Mouse (Mus musculus): ENCODE measurements around the gene Nkx2-5. TPM values are rescaled to one million over a fixed set of nuclear protein-coding genes. Genes with fewer than 3 reads are reported as not detected.

Nkx2-5 gene
- polyA plus RNA-seq, 1 experiment from 2014 or later = not detected

GRCm38 (mm10) chr17:26816810-26817209 is 28.0 kb downstream of the Nkx2-5 start:
- DNase-seq (ENCODE audit: low spot score) (no peak), ATAC-seq (ENCODE audit: insufficient read depth, low FRiP score, low TSS enrichment) (no peak)
- H3K27ac ChIP-seq (ENCODE audit: low read depth, low read length) = no peak overlapping the region
- H3K27me3 ChIP-seq (ENCODE audit: control insufficient read depth, insufficient read depth, low read length) = no peaks in the 10 kb centered on the region
- 85% methylated on average over 6 of the region's 6 CpGs for WGBS
- H3K4me2 ChIP-seq (ENCODE audit: low read depth) = no peak overlapping the region
- no peak overlapping the region for H3K4me3 ChIP-seq (ENCODE audit: low read depth, low read length)
- no peaks in the 10 kb centered on the region for H3K9me3 ChIP-seq (ENCODE audit: control insufficient read depth, low read length)
- no peaks in the 10 kb centered on the region for H3K4me1 ChIP-seq (ENCODE audit: control insufficient read depth, insufficient read depth, low read length)
- no peak overlapping the region for H3K9ac ChIP-seq (ENCODE audit: low read length)
- no peaks in the 10 kb centered on the region for H3K36me3 ChIP-seq (ENCODE audit: control insufficient read depth, insufficient read depth, low read length)

- Histone ChIP-seq H3K9ac (ENCODE audit: low read length) (no peak overlapping the region), H3K27ac (ENCODE audit: low read depth, low read length) (no peak overlapping the region), H3K9me3 (ENCODE audit: control insufficient read depth, low read length) (no peaks in the 10 kb centered on the region), H3K4me1 (ENCODE audit: control insufficient read depth, insufficient read depth, low read length) (no peaks in the 10 kb centered on the region), H3K36me3 (ENCODE audit: control insufficient read depth, insufficient read depth, low read length) (no peaks in the 10 kb centered on the region), H3K27me3 (ENCODE audit: control insufficient read depth, insufficient read depth, low read length) (no peaks in the 10 kb centered on the region), H3K4me2 (ENCODE audit: low read depth) (no peak overlapping the region), H3K4me3 (ENCODE audit: low read depth, low read length) (no peak overlapping the region)
- no peak for DNase-seq (ENCODE audit: low spot score)
- no peak for ATAC-seq (ENCODE audit: insufficient read depth, low FRiP score, low TSS enrichment)
- WGBS = 87% methylated on average over 9 of the region's 9 CpGs
Observed at GRCm38 (mm10) chr17:26813497-26813896, 31.3 kb downstream of the Nkx2-5 start.

- no peak overlapping the region for H3K4me2 ChIP-seq (ENCODE audit: low read depth)
- 73% methylated on average over 2 of the region's 2 CpGs for WGBS
- no peaks in the 10 kb centered on the region for H3K4me1 ChIP-seq (ENCODE audit: control insufficient read depth, insufficient read depth, low read length)
- H3K36me3 ChIP-seq (ENCODE audit: control insufficient read depth, insufficient read depth, low read length) = no peaks in the 10 kb centered on the region
- no peak overlapping the region for H3K27ac ChIP-seq (ENCODE audit: low read depth, low read length)
- ATAC-seq (ENCODE audit: insufficient read depth, low FRiP score, low TSS enrichment) (no peak), DNase-seq (ENCODE audit: low spot score) (no peak)
- H3K27me3 ChIP-seq (ENCODE audit: control insufficient read depth, insufficient read depth, low read length) = no peaks in the 10 kb centered on the region
- H3K4me3 ChIP-seq (ENCODE audit: low read depth, low read length) = no peak overlapping the region
- no peak overlapping the region for H3K9ac ChIP-seq (ENCODE audit: low read length)
- H3K9me3 ChIP-seq (ENCODE audit: control insufficient read depth, low read length) = no peaks in the 10 kb centered on the region
Observed at GRCm38 (mm10) chr17:26812607-26813006, 32.2 kb downstream of the Nkx2-5 start.

GRCm38 (mm10) chr17:26802886-26803285 is 41.9 kb downstream of the Nkx2-5 start:
- 90% methylated on average over 3 of the region's 3 CpGs for WGBS
- Histone ChIP-seq H3K4me3 (ENCODE audit: low read depth, low read length) (no peak overlapping the region), H3K36me3 (ENCODE audit: control insufficient read depth, insufficient read depth, low read length) (no peaks in the 10 kb centered on the region), H3K27ac (ENCODE audit: low read depth, low read length) (no peak overlapping the region), H3K4me2 (ENCODE audit: low read depth) (no peak overlapping the region), H3K9ac (ENCODE audit: low read length) (no peak overlapping the region), H3K4me1 (ENCODE audit: control insufficient read depth, insufficient read depth, low read length) (no peaks in the 10 kb centered on the region), H3K9me3 (ENCODE audit: control insufficient read depth, low read length) (no peaks in the 10 kb centered on the region), H3K27me3 (ENCODE audit: control insufficient read depth, insufficient read depth, low read length) (no peaks in the 10 kb centered on the region)
- DNase-seq (ENCODE audit: low spot score) (no peak), ATAC-seq (ENCODE audit: insufficient read depth, low FRiP score, low TSS enrichment) (no peak)

- Histone ChIP-seq H3K4me2 (ENCODE audit: low read depth) (no peak overlapping the region), H3K9ac (ENCODE audit: low read length) (no peak overlapping the region), H3K4me3 (ENCODE audit: low read depth, low read length) (no peak overlapping the region), H3K27me3 (ENCODE audit: control insufficient read depth, insufficient read depth, low read length) (no peaks in the 10 kb centered on the region), H3K4me1 (ENCODE audit: control insufficient read depth, insufficient read depth, low read length) (no peaks in the 10 kb centered on the region), H3K9me3 (ENCODE audit: control insufficient read depth, low read length) (no peaks in the 10 kb centered on the region), H3K36me3 (ENCODE audit: control insufficient read depth, insufficient read depth, low read length) (no peaks in the 10 kb centered on the region), H3K27ac (ENCODE audit: low read depth, low read length) (no peak overlapping the region)
- no peak for DNase-seq (ENCODE audit: low spot score)
- 76% methylated on average over 6 of the region's 6 CpGs for WGBS
- no peak for ATAC-seq (ENCODE audit: insufficient read depth, low FRiP score, low TSS enrichment)
Observed at GRCm38 (mm10) chr17:26797379-26798128, 47.3 kb downstream of the Nkx2-5 start.

- no peaks in the 10 kb centered on the region for H3K9me3 ChIP-seq (ENCODE audit: control insufficient read depth, low read length)
- no peak overlapping the region for H3K4me3 ChIP-seq (ENCODE audit: low read depth, low read length)
- H3K27me3 ChIP-seq (ENCODE audit: control insufficient read depth, insufficient read depth, low read length) = no peaks in the 10 kb centered on the region
- H3K27ac ChIP-seq (ENCODE audit: low read depth, low read length) = no peak overlapping the region
- DNase-seq (ENCODE audit: low spot score) = no peak
- no peak overlapping the region for H3K9ac ChIP-seq (ENCODE audit: low read length)
- no peaks in the 10 kb centered on the region for H3K4me1 ChIP-seq (ENCODE audit: control insufficient read depth, insufficient read depth, low read length)
- H3K36me3 ChIP-seq (ENCODE audit: control insufficient read depth, insufficient read depth, low read length) = peaks cover 5% of the 10 kb centered on the region
- no peak for ATAC-seq (ENCODE audit: insufficient read depth, low FRiP score, low TSS enrichment)
- 76% methylated on average over 7 of the region's 7 CpGs for WGBS
- no peak overlapping the region for H3K4me2 ChIP-seq (ENCODE audit: low read depth)
Observed at GRCm38 (mm10) chr17:26795386-26795785, 49.4 kb downstream of the Nkx2-5 start.

GRCm38 (mm10) chr17:26794744-26795143 is 50.1 kb downstream of the Nkx2-5 start:
- no peak overlapping the region for H3K9ac ChIP-seq (ENCODE audit: low read length)
- H3K4me1 ChIP-seq (ENCODE audit: control insufficient read depth, insufficient read depth, low read length) = no peaks in the 10 kb centered on the region
- no peaks in the 10 kb centered on the region for H3K27me3 ChIP-seq (ENCODE audit: control insufficient read depth, insufficient read depth, low read length)
- H3K9me3 ChIP-seq (ENCODE audit: control insufficient read depth, low read length) = no peaks in the 10 kb centered on the region
- peaks cover 5% of the 10 kb centered on the region for H3K36me3 ChIP-seq (ENCODE audit: control insufficient read depth, insufficient read depth, low read length)
- DNase-seq (ENCODE audit: low spot score) (peak; percentile 51), ATAC-seq (ENCODE audit: insufficient read depth, low FRiP score, low TSS enrichment) (no peak)
- H3K4me2 ChIP-seq (ENCODE audit: low read depth) = no peak overlapping the region
- no peak overlapping the region for H3K4me3 ChIP-seq (ENCODE audit: low read depth, low read length)
- WGBS = 23% methylated on average over 3 of the region's 3 CpGs
- H3K27ac ChIP-seq (ENCODE audit: low read depth, low read length) = no peak overlapping the region

GRCm38 (mm10) chr17:26793068-26793765 is 51.6 kb downstream of the Nkx2-5 start:
- ATAC-seq (ENCODE audit: insufficient read depth, low FRiP score, low TSS enrichment) (no peak), DNase-seq (ENCODE audit: low spot score) (no peak)
- no peaks in the 10 kb centered on the region for H3K27me3 ChIP-seq (ENCODE audit: control insufficient read depth, insufficient read depth, low read length)
- H3K36me3 ChIP-seq (ENCODE audit: control insufficient read depth, insufficient read depth, low read length) = peaks cover 5% of the 10 kb centered on the region
- WGBS = 85% methylated on average over 5 of the region's 5 CpGs
- no peaks in the 10 kb centered on the region for H3K9me3 ChIP-seq (ENCODE audit: control insufficient read depth, low read length)
- H3K4me3 ChIP-seq (ENCODE audit: low read depth, low read length) = no peak overlapping the region
- no peak overlapping the region for H3K27ac ChIP-seq (ENCODE audit: low read depth, low read length)
- no peaks in the 10 kb centered on the region for H3K4me1 ChIP-seq (ENCODE audit: control insufficient read depth, insufficient read depth, low read length)
- H3K9ac ChIP-seq (ENCODE audit: low read length) = no peak overlapping the region
- H3K4me2 ChIP-seq (ENCODE audit: low read depth) = no peak overlapping the region

GRCm38 (mm10) chr17:26792096-26792495 is 52.7 kb downstream of the Nkx2-5 start:
- no peak for ATAC-seq (ENCODE audit: insufficient read depth, low FRiP score, low TSS enrichment)
- peaks cover 5% of the 10 kb centered on the region for H3K36me3 ChIP-seq (ENCODE audit: control insufficient read depth, insufficient read depth, low read length)

More at GRCm38 (mm10) chr17:26792096-26792495, 52.7 kb downstream of the Nkx2-5 start:
- Histone ChIP-seq H3K4me2 (ENCODE audit: low read depth) (no peak overlapping the region), H3K9me3 (ENCODE audit: control insufficient read depth, low read length) (no peaks in the 10 kb centered on the region), H3K27ac (ENCODE audit: low read depth, low read length) (no peak overlapping the region), H3K4me3 (ENCODE audit: low read depth, low read length) (no peak overlapping the region), H3K27me3 (ENCODE audit: control insufficient read depth, insufficient read depth, low read length) (no peaks in the 10 kb centered on the region), H3K4me1 (ENCODE audit: control insufficient read depth, insufficient read depth, low read length) (no peaks in the 10 kb centered on the region), H3K9ac (ENCODE audit: low read length) (no peak overlapping the region)
- no peak for DNase-seq (ENCODE audit: low spot score)
- WGBS = 95% methylated on average over 15 of the region's 15 CpGs

All from neural tube, embryonic 11.5 days (tissue).